Mouse (Mus musculus): ENCODE data around the gene Spn. TPM values are rescaled to one million over a fixed set of nuclear protein-coding genes. Genes with fewer than 3 reads are reported as not detected.

Spn gene
- polyA plus RNA-seq, 1 experiment from 2014 or later = 0.05 TPM

DNA sequence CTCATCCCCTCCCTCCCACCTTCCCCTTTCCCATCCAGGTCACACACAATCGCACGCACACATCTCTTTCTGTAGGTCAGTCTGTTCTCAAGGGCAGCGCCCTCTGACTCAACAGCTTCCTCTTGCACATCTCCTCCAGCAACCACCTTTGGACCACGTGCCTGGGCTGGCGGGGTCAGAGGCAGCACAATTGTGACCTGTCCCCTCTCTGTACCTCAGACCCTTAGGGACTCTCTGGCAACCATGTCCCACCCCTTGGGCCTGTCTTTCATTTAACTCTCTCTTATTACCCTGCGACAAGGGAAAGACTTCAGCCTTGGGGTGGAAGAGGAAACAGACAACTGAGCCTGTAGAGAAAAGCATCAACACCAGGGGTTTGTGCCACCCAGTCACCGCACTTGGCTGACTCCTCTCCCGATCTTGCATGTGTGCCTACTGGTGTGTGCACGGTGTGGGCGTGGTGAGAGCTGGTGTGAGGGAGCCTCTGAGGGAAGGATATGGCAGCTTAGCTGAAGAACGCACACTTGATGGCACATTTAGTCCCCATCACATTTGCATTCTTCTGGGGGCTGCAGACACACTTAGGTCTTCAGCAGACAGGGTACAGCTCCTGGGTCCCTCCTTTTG lies 2.7 kb downstream of the Spn start:
- Histone ChIP-seq H3K4me2 (ENCODE audit: low read depth, severe bottlenecking) (no peak overlapping the region), H3K9me3 (ENCODE audit: control insufficient read depth, low read length) (no peaks in the 10 kb centered on the region), H3K27ac (replicated peaks; ENCODE audit: low read depth, low read length) (no peak overlapping the region), H3K4me3 (ENCODE audit: low read depth, low read length) (no peak overlapping the region), H3K27me3 (ENCODE audit: control insufficient read depth, insufficient read depth, low read length) (no peaks in the 10 kb centered on the region), H3K36me3 (ENCODE audit: control insufficient read depth, insufficient read depth, low read length) (no peaks in the 10 kb centered on the region), H3K9ac (ENCODE audit: low read length) (no peak overlapping the region), H3K4me1 (ENCODE audit: control insufficient read depth, insufficient read depth, low read length) (no peaks in the 10 kb centered on the region)
- 85% methylated on average over 11 of the region's 11 CpGs for WGBS
- ATAC-seq (ENCODE audit: insufficient number of reproducible peaks, low FRiP score, low TSS enrichment, low read depth) (no peak), DNase-seq (ENCODE audit: low spot score) (no peak)

- Histone ChIP-seq H3K9ac (ENCODE audit: low read length) (no peak overlapping the region), H3K4me3 (ENCODE audit: low read depth, low read length) (no peak overlapping the region), H3K27ac (replicated peaks; ENCODE audit: low read depth, low read length) (no peak overlapping the region), H3K36me3 (ENCODE audit: control insufficient read depth, insufficient read depth, low read length) (no peaks in the 10 kb centered on the region), H3K9me3 (ENCODE audit: control insufficient read depth, low read length) (no peaks in the 10 kb centered on the region), H3K27me3 (ENCODE audit: control insufficient read depth, insufficient read depth, low read length) (no peaks in the 10 kb centered on the region), H3K4me2 (ENCODE audit: low read depth, severe bottlenecking) (no peak overlapping the region), H3K4me1 (ENCODE audit: control insufficient read depth, insufficient read depth, low read length) (no peaks in the 10 kb centered on the region)
- no peak for DNase-seq (ENCODE audit: low spot score)
- ATAC-seq (ENCODE audit: insufficient number of reproducible peaks, low FRiP score, low TSS enrichment, low read depth) = no peak
- 78% methylated on average over 5 of the region's 5 CpGs for WGBS
These were observed 4.5 kb downstream of the Spn start for GRCm38 (mm10) chr7:127133125-127133524.

DNA sequence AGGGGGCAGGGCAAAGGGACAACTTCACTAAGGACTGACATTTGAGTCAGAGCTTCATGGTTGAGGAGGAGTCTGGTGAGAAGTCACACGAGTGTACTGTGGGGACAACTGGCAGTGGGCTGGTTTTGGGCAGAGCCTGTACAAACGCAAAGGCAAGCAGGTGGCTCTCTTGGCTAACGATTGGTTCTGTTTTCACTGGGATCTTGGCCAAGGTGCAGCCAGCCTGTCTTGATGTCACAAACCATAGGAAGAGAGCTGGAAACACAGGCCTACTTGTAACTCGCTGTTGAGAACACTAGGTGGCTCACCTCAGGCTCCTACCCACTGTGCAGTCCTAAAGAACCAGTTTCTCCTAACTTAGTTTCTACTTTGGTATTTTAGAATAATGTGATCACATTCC lies 8.0 kb downstream of the Spn start:
- Histone ChIP-seq H3K4me2 (ENCODE audit: low read depth, severe bottlenecking) (no peak overlapping the region), H3K4me3 (ENCODE audit: low read depth, low read length) (no peak overlapping the region), H3K27ac (replicated peaks; ENCODE audit: low read depth, low read length) (no peak overlapping the region), H3K9me3 (ENCODE audit: control insufficient read depth, low read length) (no peaks in the 10 kb centered on the region), H3K4me1 (ENCODE audit: control insufficient read depth, insufficient read depth, low read length) (no peaks in the 10 kb centered on the region), H3K27me3 (ENCODE audit: control insufficient read depth, insufficient read depth, low read length) (no peaks in the 10 kb centered on the region), H3K9ac (ENCODE audit: low read length) (no peak overlapping the region), H3K36me3 (ENCODE audit: control insufficient read depth, insufficient read depth, low read length) (no peaks in the 10 kb centered on the region)
- DNase-seq (ENCODE audit: low spot score) = no peak
- 28% methylated on average over 4 of the region's 4 CpGs for WGBS
- no peak for ATAC-seq (ENCODE audit: insufficient number of reproducible peaks, low FRiP score, low TSS enrichment, low read depth)

GRCm38 (mm10) chr7:127121911-127122270 lies 15.7 kb downstream of the Spn start, which contains the start of gene Qprt:
TSS of gene Qprt (minus strand) at chr7:127122226.
- H3K36me3 ChIP-seq (ENCODE audit: control insufficient read depth, insufficient read depth, low read length) = no peaks in the 10 kb centered on the region
- no peak within 1 kb of the TSS for H3K27ac ChIP-seq (replicated peaks; ENCODE audit: low read depth, low read length)
- WGBS = 7% methylated on average over 7 of the region's 7 CpGs
- DNase-seq (ENCODE audit: low spot score) (no peak), ATAC-seq (ENCODE audit: insufficient number of reproducible peaks, low FRiP score, low TSS enrichment, low read depth) (no peak)
- H3K4me3 ChIP-seq (ENCODE audit: low read depth, low read length) = no peak within 1 kb of the TSS
- H3K9me3 ChIP-seq (ENCODE audit: control insufficient read depth, low read length) = no peaks in the 10 kb centered on the region
- H3K9ac ChIP-seq (ENCODE audit: low read length) = peak within 1 kb of the TSS; percentile 23; the same call in 1 of the 2 replicates
- peaks cover 8% of the 10 kb centered on the region; the same call in 1 of the 2 replicates for H3K4me1 ChIP-seq (ENCODE audit: control insufficient read depth, insufficient read depth, low read length)
- peaks cover 15% of the 10 kb centered on the region; the same call in 1 of the 2 replicates for H3K27me3 ChIP-seq (ENCODE audit: control insufficient read depth, insufficient read depth, low read length)
- H3K4me2 ChIP-seq (ENCODE audit: low read depth, severe bottlenecking) = peak within 1 kb of the TSS; percentile 13; the same call in 1 of the 2 replicates

- Histone ChIP-seq H3K27me3 (ENCODE audit: control insufficient read depth, insufficient read depth, low read length) (peaks cover 15% of the 10 kb centered on the region; the same call in 1 of the 2 replicates), H3K9ac (ENCODE audit: low read length) (peak overlapping the region; percentile 23; the same call in 1 of the 2 replicates), H3K4me1 (ENCODE audit: control insufficient read depth, insufficient read depth, low read length) (peaks cover 8% of the 10 kb centered on the region; the same call in 1 of the 2 replicates), H3K36me3 (ENCODE audit: control insufficient read depth, insufficient read depth, low read length) (no peaks in the 10 kb centered on the region), H3K4me2 (ENCODE audit: low read depth, severe bottlenecking) (peak overlapping the region; percentile 13; the same call in 1 of the 2 replicates), H3K27ac (replicated peaks; ENCODE audit: low read depth, low read length) (no peak overlapping the region), H3K4me3 (ENCODE audit: low read depth, low read length) (no peak overlapping the region), H3K9me3 (ENCODE audit: control insufficient read depth, low read length) (no peaks in the 10 kb centered on the region)
- whole genome bisulfite sequencing = 12% methylated on average over 21 of the region's 21 CpGs
- DNase-seq (ENCODE audit: low spot score) (no peak), ATAC-seq (ENCODE audit: insufficient number of reproducible peaks, low FRiP score, low TSS enrichment, low read depth) (no peak)
These were observed 16.3 kb downstream of the Spn start for GRCm38 (mm10) chr7:127121061-127121910.

DNA sequence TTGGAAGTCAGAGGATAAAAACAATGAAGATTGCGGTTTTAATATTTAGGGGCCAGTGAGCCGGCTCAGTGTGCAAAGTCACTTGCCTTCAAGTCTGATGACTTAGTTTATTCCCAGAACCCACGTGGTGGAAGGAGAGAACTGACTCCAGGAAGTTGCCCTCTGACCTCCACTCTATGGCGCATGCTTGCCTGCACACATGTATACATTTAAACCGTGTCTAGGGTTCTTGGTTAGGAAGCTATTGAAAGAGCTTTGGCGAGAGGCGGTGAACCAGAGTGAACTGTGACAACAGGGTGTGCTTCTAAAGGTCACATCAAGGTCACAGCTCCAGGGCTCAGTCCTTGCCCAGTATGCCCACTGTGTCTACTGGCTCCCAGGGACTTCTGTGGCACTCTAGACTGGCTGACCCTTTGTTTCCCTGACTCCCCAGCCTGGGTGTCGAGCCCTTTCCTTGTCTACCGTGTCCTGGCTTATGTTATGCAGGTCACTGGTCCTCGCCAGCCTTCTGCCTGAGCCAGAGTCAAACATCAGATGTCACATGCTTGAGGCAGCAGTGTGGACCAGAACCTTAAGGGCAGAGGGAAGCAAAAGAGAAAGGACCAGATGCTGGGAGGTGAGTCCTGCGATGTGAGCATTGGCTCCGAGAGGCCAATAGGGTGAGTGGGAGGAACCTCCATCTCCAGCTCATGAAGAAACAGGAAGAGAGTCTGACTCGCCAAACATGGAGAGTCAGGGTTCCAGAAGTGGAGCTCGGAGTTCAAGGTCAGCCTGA lies 18.8 kb downstream of the Spn start:
- Histone ChIP-seq H3K27ac (replicated peaks; ENCODE audit: low read depth, low read length) (no peak overlapping the region), H3K9ac (ENCODE audit: low read length) (no peak overlapping the region), H3K4me3 (ENCODE audit: low read depth, low read length) (no peak overlapping the region), H3K4me2 (ENCODE audit: low read depth, severe bottlenecking) (no peak overlapping the region), H3K36me3 (ENCODE audit: control insufficient read depth, insufficient read depth, low read length) (no peaks in the 10 kb centered on the region), H3K4me1 (ENCODE audit: control insufficient read depth, insufficient read depth, low read length) (peaks cover 8% of the 10 kb centered on the region; the same call in 1 of the 2 replicates), H3K27me3 (ENCODE audit: control insufficient read depth, insufficient read depth, low read length) (peaks cover 15% of the 10 kb centered on the region; the same call in 1 of the 2 replicates), H3K9me3 (ENCODE audit: control insufficient read depth, low read length) (no peaks in the 10 kb centered on the region)
- DNase-seq (ENCODE audit: low spot score) (no peak), ATAC-seq (ENCODE audit: insufficient number of reproducible peaks, low FRiP score, low TSS enrichment, low read depth) (no peak)
- WGBS = 63% methylated on average over 14 of the region's 14 CpGs

DNA sequence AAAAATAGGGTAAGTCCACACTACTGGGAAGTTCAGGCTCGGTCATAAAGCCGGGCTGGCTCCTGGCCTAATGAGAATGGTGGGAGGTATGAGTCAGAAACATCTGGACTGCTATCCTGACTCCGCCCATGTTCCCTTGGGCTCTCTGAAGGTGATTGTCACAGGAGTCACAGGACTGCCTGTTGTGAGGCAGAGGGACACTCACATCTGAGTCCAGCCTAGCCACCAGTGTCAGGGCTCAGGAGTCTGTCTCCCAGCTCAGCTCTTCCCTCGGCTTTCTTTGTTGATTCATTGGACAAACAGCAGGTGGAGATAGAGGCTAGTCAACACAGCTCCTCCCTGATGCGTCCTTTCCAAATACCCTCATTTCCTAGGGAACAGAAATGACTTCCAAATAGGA lies 19.7 kb downstream of the Spn start:
- ATAC-seq (ENCODE audit: insufficient number of reproducible peaks, low FRiP score, low TSS enrichment, low read depth) (no peak), DNase-seq (ENCODE audit: low spot score) (no peak)
- Histone ChIP-seq H3K27me3 (ENCODE audit: control insufficient read depth, insufficient read depth, low read length) (peaks cover 15% of the 10 kb centered on the region; the same call in 1 of the 2 replicates), H3K4me3 (ENCODE audit: low read depth, low read length) (no peak overlapping the region), H3K27ac (replicated peaks; ENCODE audit: low read depth, low read length) (no peak overlapping the region), H3K36me3 (ENCODE audit: control insufficient read depth, insufficient read depth, low read length) (no peaks in the 10 kb centered on the region), H3K9ac (ENCODE audit: low read length) (no peak overlapping the region), H3K4me1 (ENCODE audit: control insufficient read depth, insufficient read depth, low read length) (peaks cover 8% of the 10 kb centered on the region; the same call in 1 of the 2 replicates), H3K4me2 (ENCODE audit: low read depth, severe bottlenecking) (no peak overlapping the region), H3K9me3 (ENCODE audit: control insufficient read depth, low read length) (no peaks in the 10 kb centered on the region)
- WGBS = 33% methylated on average over 5 of the region's 5 CpGs

DNA sequence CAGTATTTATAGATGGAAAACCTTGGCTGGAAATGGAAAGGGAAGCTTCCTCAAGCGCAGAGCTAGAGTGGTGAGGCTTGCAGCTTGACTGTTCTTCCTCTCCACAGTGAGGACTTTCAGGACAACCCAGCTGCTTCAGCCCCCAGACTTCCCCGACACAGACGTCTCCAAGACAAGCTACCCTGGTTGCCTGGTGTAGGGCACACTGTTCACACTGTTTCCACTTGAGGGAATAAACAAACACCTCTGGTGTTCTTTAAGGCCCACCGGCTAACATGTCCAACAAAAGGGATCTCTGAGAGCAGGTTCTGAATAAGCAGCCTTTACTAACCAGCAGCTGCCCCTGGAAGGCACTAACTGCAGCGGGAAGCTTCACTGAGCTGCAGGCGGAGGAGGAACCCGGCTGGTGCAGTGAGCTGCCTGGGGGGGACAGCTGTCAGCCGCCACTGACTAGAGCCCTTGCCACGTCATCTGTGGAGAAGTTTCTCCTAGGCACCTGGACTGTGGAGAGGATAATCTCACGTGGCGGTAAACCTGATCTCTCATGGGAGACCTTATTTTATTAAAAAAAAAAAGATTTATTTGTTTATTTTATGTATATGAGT lies 21.2 kb downstream of the Spn start:
- H3K4me2 ChIP-seq (ENCODE audit: low read depth, severe bottlenecking) = no peak overlapping the region
- no peak overlapping the region for H3K9ac ChIP-seq (ENCODE audit: low read length)
- no peaks in the 10 kb centered on the region for H3K9me3 ChIP-seq (ENCODE audit: control insufficient read depth, low read length)
- ATAC-seq (ENCODE audit: insufficient number of reproducible peaks, low FRiP score, low TSS enrichment, low read depth) (no peak), DNase-seq (ENCODE audit: low spot score) (no peak)
- peaks cover 9% of the 10 kb centered on the region; the same call in 1 of the 2 replicates for H3K27me3 ChIP-seq (ENCODE audit: control insufficient read depth, insufficient read depth, low read length)
- WGBS = 69% methylated on average over 11 of the region's 11 CpGs
- H3K27ac ChIP-seq (replicated peaks; ENCODE audit: low read depth, low read length) = no peak overlapping the region
- no peaks in the 10 kb centered on the region for H3K36me3 ChIP-seq (ENCODE audit: control insufficient read depth, insufficient read depth, low read length)
- H3K4me3 ChIP-seq (ENCODE audit: low read depth, low read length) = no peak overlapping the region
- H3K4me1 ChIP-seq (ENCODE audit: control insufficient read depth, insufficient read depth, low read length) = peaks cover 10% of the 10 kb centered on the region; the same call in 1 of the 2 replicates
